ENCODE assay signal across 22 mouse cellular contexts in genomic region chr13:94089286-94089685, GRCm38 (mm10). TPM values are rescaled to one million over a fixed set of nuclear protein-coding genes. Genes with fewer than 3 reads are reported as not detected.
"Had no signal": no experiment of that assay in that cellular context is flagged by ENCODE, and none has a peak within 500 bp of the region (broad histone marks: within the 10 kb centered on the region; RNA-seq: fewer than 3 reads in every experiment).

No protein-coding gene starts in this region.

- ATAC-seq: hindbrain, embryonic 16.5 days; inflammation-experienced regulatory T-cells, adult 6 months; intestine, embryonic 15.5 days; intestine, postnatal 0 days; liver, postnatal 0 days had no signal

- H3K4me2 ChIP-seq: heart, embryonic 12.5 days; hindbrain, embryonic 14.5 days; intestine, embryonic 15.5 days; limb, embryonic 12.5 days; liver, embryonic 11.5 days; liver, embryonic 13.5 days; liver, embryonic 15.5 days had no signal

- H3K27me3 ChIP-seq: heart, embryonic 12.5 days; intestine, embryonic 15.5 days; limb, embryonic 12.5 days; liver, embryonic 13.5 days; liver, embryonic 15.5 days had no signal

- DNase-seq: gastrocnemius, postnatal 14 days; gastrocnemius, postnatal 36 days; heart, adult 11 months; heart, adult 2 months; heart, postnatal 10 days; heart, postnatal 4 days; kidney, adult 18-20 months; liver; liver, embryonic 13.5 days; liver, postnatal 0 days had no signal

- H3K36me3 ChIP-seq: intestine, embryonic 15.5 days; liver, embryonic 13.5 days; liver, embryonic 15.5 days had no signal

- H3K9me3 ChIP-seq: heart, embryonic 12.5 days; intestine, embryonic 15.5 days; limb, embryonic 10.5 days; liver, embryonic 13.5 days; liver, embryonic 15.5 days had no signal

- H3K9ac ChIP-seq: heart, embryonic 12.5 days; hindbrain, embryonic 14.5 days; intestine, embryonic 15.5 days; limb, embryonic 12.5 days; liver, embryonic 13.5 days; liver, embryonic 15.5 days; liver, postnatal 0 days had no signal

- H3K27ac ChIP-seq: heart, adult 2 months; hindbrain, embryonic 14.5 days; intestine, embryonic 15.5 days; layer of hippocampus, adult 2 months; left cerebral cortex, adult 2 months; limb, embryonic 10.5 days; limb, embryonic 12.5 days; liver, embryonic 13.5 days; liver, embryonic 15.5 days had no signal

- H3K4me3 ChIP-seq: heart, adult 2 months; heart, embryonic 12.5 days; intestine, embryonic 15.5 days; layer of hippocampus, adult 2 months; left cerebral cortex, adult 2 months; limb, embryonic 10.5 days; limb, embryonic 12.5 days; liver, embryonic 13.5 days; liver, embryonic 15.5 days had no signal

RNA-seq across cellular contexts. Expression of gene Lhfpl2, which starts 31.7 kb away (rescaled TPM):
- polyA plus RNA-seq: inflammation-experienced regulatory T-cells, adult 6 months had no signal
